Mouse (Mus musculus) lung, adult 2 months (tissue): Measurements from ENCODE around the gene Car15.

ENCODE experiments used
- CTCF ChIP-seq: fragments of 200-500 bp; IDR thresholded peaks from 2 replicates; pipeline ENCODE4 v1.5.1; 2011; ENCODE audit warnings: mild to moderate bottlenecking, low read length, control low read depth; ENCODE audit not compliant: insufficient read depth
- POLR2A ChIP-seq: fragments of 200-500 bp; IDR thresholded peaks from 2 replicates; pipeline ENCODE4 v1.6.1; 2011; ENCODE audit warnings: low read depth, mild to moderate bottlenecking, control low read depth, low read length, borderline replicate concordance; ENCODE audit errors: extremely low read depth

DNA sequence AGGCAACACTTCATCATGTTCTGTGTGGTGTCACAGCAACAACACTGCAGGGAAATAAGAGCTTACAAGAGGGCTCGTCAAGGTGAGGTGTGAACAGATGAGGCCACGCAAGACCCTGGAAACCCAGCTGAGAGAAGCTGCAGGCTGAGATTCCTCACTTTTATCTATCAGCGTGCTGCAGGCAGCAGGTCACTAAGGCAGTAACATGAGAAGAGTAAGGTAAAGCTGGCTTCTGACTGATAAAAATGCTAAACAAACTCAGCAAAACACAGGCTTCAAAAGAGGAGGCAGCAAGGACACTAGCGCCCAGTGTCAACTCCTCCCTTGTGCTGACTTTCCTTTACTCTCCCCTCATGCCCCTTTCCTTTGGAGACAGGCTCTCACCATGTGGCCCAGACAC, 34.8 kb upstream of the Car15 start:
- TF ChIP-seq CTCF (no peak), POLR2A (no peak)
